Mouse (Mus musculus): ENCODE measurements around the gene Tmem151b. TPM values are rescaled to one million over a fixed set of nuclear protein-coding genes. Genes with fewer than 3 reads are reported as not detected.

Tmem151b gene
- polyA plus RNA-seq, 1 experiment from 2014 or later: 14.5 TPM

GRCm38 (mm10) chr17:45539664-45540063 is 9.8 kb downstream of the Tmem151b start:
- peaks cover 15% of the 10 kb centered on the region for H3K27me3 ChIP-seq
- no peak for DNase-seq (ENCODE audit: low read depth, low spot score)
- in situ Hi-C loops (cut with MboI; ENCODE audit: low pct_unique_long_range_greater_than_20kb): no loop called here
- TF ChIP-seq CTCF (IDR thresholded peaks at IDR 0.05): no peak
- no peak for ATAC-seq
- CTCF ChIA-PET: no interaction called here
- POLR2A ChIA-PET: no interaction called here

DNA sequence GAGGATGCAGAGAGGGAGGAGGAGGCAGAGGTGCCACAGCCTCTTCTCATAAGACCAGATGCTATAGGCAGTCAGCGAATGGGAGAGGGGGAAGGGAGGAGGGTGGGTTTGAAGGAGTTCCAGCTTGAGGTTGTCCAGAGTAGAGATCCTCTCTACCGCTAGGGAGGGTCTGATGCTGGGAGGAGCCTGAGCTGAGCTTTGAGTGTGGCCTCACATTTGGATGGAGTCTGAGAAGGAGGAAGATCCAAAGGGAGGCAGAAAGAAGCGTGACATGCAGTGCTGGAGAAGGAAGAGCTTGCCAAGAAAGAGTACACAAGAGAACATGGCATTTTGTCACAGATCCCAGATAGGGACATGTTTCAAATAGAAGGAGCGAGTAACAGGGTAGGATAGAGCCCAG is 11.1 kb downstream of the Tmem151b start:
- POLR2A ChIA-PET: no interaction called here
- in situ Hi-C loops (cut with MboI; ENCODE audit: low pct_unique_long_range_greater_than_20kb): no loop called here
- ATAC-seq (no peak), DNase-seq (ENCODE audit: low read depth, low spot score) (no peak)
- TF ChIP-seq CTCF (IDR thresholded peaks at IDR 0.05): no peak
- H3K27me3 ChIP-seq: peaks cover 18% of the 10 kb centered on the region
- CTCF ChIA-PET: interaction anchor here (0.6 to 1.0 kb wide), 2 partner anchors 9 to 22 kb away, joined by 3 to 5 read pairs; no protein-coding TSS in a partner anchor

GRCm38 (mm10) chr17:45536264-45536663 is 13.2 kb downstream of the Tmem151b start:
- H3K27me3 ChIP-seq: peaks cover 26% of the 10 kb centered on the region
- in situ Hi-C loops (cut with MboI; ENCODE audit: low pct_unique_long_range_greater_than_20kb): no loop called here
- no peak for DNase-seq (ENCODE audit: low read depth, low spot score)
- ATAC-seq: no peak
- ChIA-PET POLR2A (no interaction called here), CTCF (no interaction called here)
- no peak for TF ChIP-seq CTCF (IDR thresholded peaks at IDR 0.05)

DNA sequence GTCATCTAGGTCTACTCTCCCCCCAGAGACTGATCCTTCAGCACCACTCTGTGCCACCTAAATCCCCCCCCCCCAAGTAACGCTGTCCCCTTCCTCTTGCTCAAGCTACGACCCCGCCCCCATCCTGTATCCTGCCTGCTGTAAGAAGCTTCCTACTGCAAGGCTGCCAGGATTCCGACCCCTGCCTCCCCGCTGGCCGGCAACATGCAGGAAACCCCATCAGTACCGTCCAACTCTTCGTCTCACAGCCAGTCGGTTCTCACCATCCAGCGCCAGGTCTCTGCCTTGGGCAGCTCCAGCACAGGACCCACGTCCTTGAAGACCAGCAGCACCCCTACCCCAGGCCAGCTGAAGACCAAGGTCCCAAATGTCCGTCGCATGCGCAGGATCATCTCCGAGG is 16.6 kb downstream of the Tmem151b start:
- H3K27me3 ChIP-seq: peaks cover 40% of the 10 kb centered on the region
- ATAC-seq: no peak
- in situ Hi-C loops (cut with MboI; ENCODE audit: low pct_unique_long_range_greater_than_20kb): no loop called here
- DNase-seq (ENCODE audit: low read depth, low spot score): no peak
- CTCF ChIA-PET: interaction anchor here (1.2 to 1.4 kb wide), 2 partner anchors 15 to 17 kb away, joined by 3 read pairs; no protein-coding TSS in a partner anchor
- TF ChIP-seq CTCF (IDR thresholded peaks at IDR 0.05): no peak
- POLR2A ChIA-PET: interaction anchor here (0.6 kb wide), 1 partner anchor 500 kb away, joined by 4 read pairs; no protein-coding TSS in a partner anchor

DNA sequence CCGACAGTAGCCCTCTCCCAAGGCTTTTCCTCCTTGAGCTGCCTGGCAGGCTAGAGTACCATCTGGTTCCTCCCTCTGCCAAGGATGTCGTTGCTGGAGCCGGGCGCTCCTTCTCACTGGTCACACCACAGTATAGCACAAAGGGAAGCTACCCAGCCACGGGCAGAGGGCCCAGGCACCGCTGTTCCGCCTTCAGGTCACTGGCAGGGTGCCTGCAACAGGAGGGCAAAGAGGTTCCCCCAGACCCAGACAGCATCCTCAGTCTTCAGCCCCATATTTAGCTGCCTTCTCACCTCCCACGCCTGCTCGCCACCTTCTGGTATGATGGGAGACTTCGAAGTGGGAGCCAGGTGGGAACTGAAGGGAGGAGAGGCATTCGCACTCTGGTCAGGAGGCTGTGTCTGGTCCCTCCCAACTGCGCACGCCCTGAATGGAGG is 19.1 kb downstream of the Tmem151b start:
- ChIA-PET CTCF (no interaction called here), POLR2A (no interaction called here)
- H3K27me3 ChIP-seq: peaks cover 48% of the 10 kb centered on the region
- ATAC-seq: no peak
- no peak for DNase-seq (ENCODE audit: low read depth, low spot score)
- TF ChIP-seq CTCF (IDR thresholded peaks at IDR 0.05): no peak
- in situ Hi-C loops (cut with MboI; ENCODE audit: low pct_unique_long_range_greater_than_20kb): no loop called here

DNA sequence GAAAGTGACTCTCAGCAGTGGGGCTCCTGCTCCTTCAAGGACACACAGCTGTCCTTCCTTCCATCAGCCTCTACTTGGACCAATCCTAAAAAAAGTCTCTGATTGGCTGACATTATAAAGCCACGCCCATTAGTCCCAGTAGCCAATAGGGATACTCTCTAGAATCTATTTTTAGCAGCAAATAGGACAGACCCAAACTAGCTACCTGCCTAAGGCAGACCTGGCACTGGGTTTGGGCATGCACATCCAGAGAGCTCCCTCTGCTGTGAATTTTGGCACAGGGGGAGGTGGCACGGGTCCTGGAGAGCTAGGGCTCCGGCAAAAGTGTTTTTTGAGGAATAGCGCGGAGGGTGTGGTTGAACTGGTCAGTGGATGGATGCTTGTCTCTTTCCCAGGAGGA is 22.9 kb downstream of the Tmem151b start:
- ATAC-seq: no peak

DNA sequence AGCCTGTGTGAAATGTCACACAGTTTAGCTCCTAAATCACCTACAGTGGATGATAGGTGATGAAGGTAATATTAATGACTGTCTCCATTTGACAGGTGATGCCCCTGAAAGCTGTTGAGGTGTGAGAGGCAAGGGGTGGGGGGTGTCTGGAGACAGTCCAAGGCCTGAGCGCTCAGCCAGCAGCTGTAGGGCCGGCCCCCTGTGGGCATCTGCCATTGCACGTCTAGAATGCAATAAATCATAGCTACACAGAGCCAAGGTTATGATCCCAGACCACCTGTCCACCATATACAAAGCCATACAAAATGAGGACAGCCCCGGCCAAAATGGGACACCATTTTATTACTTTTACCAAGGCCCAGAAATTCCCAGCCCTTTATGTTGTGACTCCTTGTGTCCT is 24.5 kb downstream of the Tmem151b start:
- ATAC-seq (no peak), DNase-seq (ENCODE audit: low read depth, low spot score) (no peak)
- POLR2A ChIA-PET: no interaction called here
- in situ Hi-C loops (cut with MboI; ENCODE audit: low pct_unique_long_range_greater_than_20kb): no loop called here
- CTCF ChIA-PET: interaction anchor here (0.9 to 1.6 kb wide), 3 partner anchors 9 to 27 kb away, joined by 3 to 4 read pairs (median 3); no protein-coding TSS in a partner anchor
- H3K27me3 ChIP-seq: peaks cover 21% of the 10 kb centered on the region
- TF ChIP-seq CTCF (IDR thresholded peaks at IDR 0.05): no peak

More for the DNA sequence above, 22.9 kb downstream of the Tmem151b start:
- ChIA-PET CTCF (interaction anchor here (1.1 kb wide), 1 partner anchor 10 kb away, joined by 3 read pairs; no protein-coding TSS in a partner anchor), POLR2A (no interaction called here)
- DNase-seq (ENCODE audit: low read depth, low spot score): no peak
- peaks cover 34% of the 10 kb centered on the region for H3K27me3 ChIP-seq
- in situ Hi-C loops (cut with MboI; ENCODE audit: low pct_unique_long_range_greater_than_20kb): no loop called here
- TF ChIP-seq CTCF (IDR thresholded peaks at IDR 0.05): no peak

- DNase-seq (ENCODE audit: low read depth, low spot score): no peak
- ChIA-PET CTCF (interaction anchor here (1.1 kb wide), 1 partner anchor 25 kb away, joined by 3 read pairs; no protein-coding TSS in a partner anchor), POLR2A (interaction anchor here (0.8 kb wide), 1 partner anchor 14 kb away, joined by 4 read pairs; no protein-coding TSS in a partner anchor)
- TF ChIP-seq CTCF (IDR thresholded peaks at IDR 0.05): no peak
- ATAC-seq: no peak
- in situ Hi-C loops (cut with MboI; ENCODE audit: low pct_unique_long_range_greater_than_20kb): no loop called here
- H3K27me3 ChIP-seq: peaks cover 9% of the 10 kb centered on the region
Measured at GRCm38 (mm10) chr17:45523263-45523662, 26.2 kb downstream of the Tmem151b start, which contains the start of gene Tcte1. Gene Tcte1, plus strand, starts transcription at chr17:45523434.

GRCm38 (mm10) chr17:45520136-45520535 is 29.3 kb downstream of the Tmem151b start:
- ChIA-PET CTCF (interaction anchor here (1.0 kb wide), 1 partner anchor 35 kb away, joined by 3 read pairs; the partner anchor contains the start of gene Nfkbie), POLR2A (no interaction called here)
- DNase-seq (ENCODE audit: low read depth, low spot score): no peak
- no peak for TF ChIP-seq CTCF (IDR thresholded peaks at IDR 0.05)
- H3K27me3 ChIP-seq: no peaks in the 10 kb centered on the region
- no peak for ATAC-seq
- in situ Hi-C loops (cut with MboI; ENCODE audit: low pct_unique_long_range_greater_than_20kb): no loop called here

GRCm38 (mm10) chr17:45518766-45519475 is 30.6 kb downstream of the Tmem151b start:
- DNase-seq (ENCODE audit: low read depth, low spot score): no peak
- in situ Hi-C loops (cut with MboI; ENCODE audit: low pct_unique_long_range_greater_than_20kb): no loop called here
- ChIA-PET POLR2A (interaction anchor here (1.1 kb wide), 1 partner anchor 39 kb away, joined by 4 read pairs; no protein-coding TSS in a partner anchor), CTCF (interaction anchor here (2.2 kb wide), 1 partner anchor 32 kb away, joined by 6 read pairs; no protein-coding TSS in a partner anchor)
- no peak for TF ChIP-seq CTCF (IDR thresholded peaks at IDR 0.05)
- H3K27me3 ChIP-seq: no peaks in the 10 kb centered on the region
- no peak for ATAC-seq
